Mouse (Mus musculus) bone marrow macrophage, adult 2 months (primary cell): ENCODE results near the gene Map3k5.
"Not testable (repeated sequence)": the region's sequence is repeated elsewhere in the genome, so short reads cannot be mapped to it uniquely, and the experiment has no call there.

ENCODE experiments used
- CTCF ChIP-seq: IDR thresholded peaks from 2 replicates; pipeline ENCODE4 v1.5.1; 2012; ENCODE audit warnings: low read depth, mild to moderate bottlenecking, low read length, moderate library complexity
- POLR2A ChIP-seq: IDR thresholded peaks from 2 replicates; pipeline ENCODE4 v1.6.1; 2012; ENCODE audit warnings: mild to moderate bottlenecking, low read depth, low read length, borderline replicate concordance

DNA sequence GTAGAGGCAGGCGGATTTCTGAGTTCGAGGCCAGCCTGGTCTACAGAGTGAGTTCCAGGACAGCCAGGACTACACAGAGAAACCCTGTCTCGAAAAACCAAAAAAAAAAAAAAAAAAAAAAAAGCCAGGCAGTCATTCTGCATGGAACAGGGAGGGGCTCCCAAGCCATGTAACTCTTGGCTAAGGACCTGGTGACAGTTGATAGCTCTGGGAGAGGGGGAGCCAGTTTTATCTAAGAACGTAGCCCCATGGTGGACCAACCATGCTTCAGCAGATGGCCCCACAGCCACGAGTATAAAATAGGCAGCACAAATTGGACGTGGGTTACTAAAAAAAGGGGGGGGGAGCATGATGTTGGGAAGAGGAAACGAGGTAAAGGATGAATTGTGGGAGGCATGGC is 37.2 kb downstream of the Map3k5 start:
- TF ChIP-seq POLR2A, CTCF: not testable (repeated sequence)
